15 mouse cellular contexts compared by ENCODE assay signal in the genomic region with DNA sequence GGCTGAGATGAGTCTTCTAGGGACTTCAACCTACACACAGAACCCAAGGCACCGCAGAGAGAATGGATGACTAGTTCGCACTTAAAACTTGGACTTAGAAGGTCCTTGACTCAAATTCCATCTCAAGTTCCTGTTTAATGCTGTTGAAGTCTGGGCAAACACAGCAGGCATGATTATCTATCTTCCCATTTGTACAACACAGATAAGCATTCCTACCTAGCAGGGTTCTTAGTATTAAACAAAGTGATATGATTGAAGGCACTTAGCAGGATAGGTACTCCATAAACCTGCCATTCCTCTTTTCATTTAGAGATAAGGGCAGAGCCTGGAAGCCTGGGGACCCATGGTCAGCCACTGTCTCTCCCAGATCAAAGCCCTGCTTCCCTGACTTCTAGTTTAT.
"Had no signal": no experiment of that assay in that cellular context is flagged by ENCODE, and none has a peak within 500 bp of the region (broad histone marks: within the 10 kb centered on the region; RNA-seq: fewer than 3 reads in every experiment).

No protein-coding gene starts in this region.

- H3K27me3 ChIP-seq: neural tube, embryonic 15.5 days; stomach, embryonic 15.5 days had no signal

- H3K4me3 ChIP-seq: neural tube, embryonic 15.5 days; stomach, embryonic 15.5 days had no signal

- H3K9me3 ChIP-seq: neural tube, embryonic 15.5 days; stomach, embryonic 15.5 days had no signal

- DNase-seq: retina, postnatal 1 day; right cerebral cortex, adult 18-20 months; right cerebral cortex, postnatal 14 days; right cerebral cortex, postnatal 25 days; right cerebral cortex, postnatal 4 days; spleen, adult 18-20 months; thymus, adult 18-20 months; thymus, adult 2 months; thymus, postnatal 14 days; thymus, postnatal 25 days; thymus, postnatal 36 days; thymus, postnatal 4 days had no signal

- H3K27ac ChIP-seq: neural tube, embryonic 15.5 days; stomach, embryonic 15.5 days; stomach, postnatal 0 days had no signal

- H3K4me2 ChIP-seq: neural tube, embryonic 15.5 days; stomach, embryonic 15.5 days had no signal

- H3K36me3 ChIP-seq: neural tube, embryonic 15.5 days; stomach, embryonic 15.5 days had no signal

- H3K9ac ChIP-seq: neural tube, embryonic 15.5 days; stomach, embryonic 15.5 days had no signal
